Mouse (Mus musculus): ENCODE data around the gene Galr3. TPM values are rescaled to one million over a fixed set of nuclear protein-coding genes. Genes with fewer than 3 reads are reported as not detected.

The Galr3 gene
- total RNA-seq, 2 experiments from 2014 or later: not detected

GRCm38 (mm10) chr15:79051461-79052360 lies 10.0 kb downstream of the Galr3 start:
- no peak for ATAC-seq (ENCODE audit: poor library complexity, severe bottlenecking)

- no peak for ATAC-seq (ENCODE audit: poor library complexity, severe bottlenecking)
These were observed 10.7 kb downstream of the Galr3 start for GRCm38 (mm10) chr15:79052366-79052765.

GRCm38 (mm10) chr15:79056601-79057000 lies 14.9 kb downstream of the Galr3 start:
- no peak for ATAC-seq (ENCODE audit: poor library complexity, severe bottlenecking)

- no peak for ATAC-seq (ENCODE audit: poor library complexity, severe bottlenecking)
These were observed 16.2 kb downstream of the Galr3 start for GRCm38 (mm10) chr15:79057850-79058249.

GRCm38 (mm10) chr15:79060887-79061565 lies 19.3 kb downstream of the Galr3 start:
- no peak for ATAC-seq (ENCODE audit: poor library complexity, severe bottlenecking)

- ATAC-seq (ENCODE audit: poor library complexity, severe bottlenecking): peak; percentile 99
These were observed 20.9 kb downstream of the Galr3 start, which contains the start of gene Ankrd54 for GRCm38 (mm10) chr15:79062376-79063159. Ankrd54 (minus strand) TSS chr15:79062893.

- ATAC-seq (ENCODE audit: poor library complexity, severe bottlenecking): no peak
These were observed 21.6 kb downstream of the Galr3 start for GRCm38 (mm10) chr15:79063160-79063740.

GRCm38 (mm10) chr15:79065086-79065770 lies 23.5 kb downstream of the Galr3 start:
- no peak for ATAC-seq (ENCODE audit: poor library complexity, severe bottlenecking)

GRCm38 (mm10) chr15:79066276-79066675 lies 24.6 kb downstream of the Galr3 start:
- no peak for ATAC-seq (ENCODE audit: poor library complexity, severe bottlenecking)

- no peak for ATAC-seq (ENCODE audit: poor library complexity, severe bottlenecking)
These were observed 25.9 kb downstream of the Galr3 start for GRCm38 (mm10) chr15:79067631-79068030.

GRCm38 (mm10) chr15:79068416-79068815 lies 26.7 kb downstream of the Galr3 start:
- ATAC-seq (ENCODE audit: poor library complexity, severe bottlenecking): no peak

- ATAC-seq (ENCODE audit: poor library complexity, severe bottlenecking): no peak
These were observed 29.7 kb downstream of the Galr3 start for GRCm38 (mm10) chr15:79071117-79072039.

GRCm38 (mm10) chr15:79073752-79074151 lies 32.1 kb downstream of the Galr3 start:
- ATAC-seq (ENCODE audit: poor library complexity, severe bottlenecking): no peak

GRCm38 (mm10) chr15:79074446-79074845 lies 32.8 kb downstream of the Galr3 start:
- ATAC-seq (ENCODE audit: poor library complexity, severe bottlenecking): no peak

GRCm38 (mm10) chr15:79074913-79075532 lies 33.3 kb downstream of the Galr3 start, which contains the start of gene Eif3l:
Eif3l (plus strand) TSS chr15:79075179.
- ATAC-seq (ENCODE audit: poor library complexity, severe bottlenecking): peak; percentile 98

GRCm38 (mm10) chr15:79075658-79076365 lies 34.1 kb downstream of the Galr3 start:
- ATAC-seq (ENCODE audit: poor library complexity, severe bottlenecking): no peak

- ATAC-seq (ENCODE audit: poor library complexity, severe bottlenecking): no peak
These were observed 37.9 kb downstream of the Galr3 start for GRCm38 (mm10) chr15:79079567-79079966.

- no peak for ATAC-seq (ENCODE audit: poor library complexity, severe bottlenecking)
These were observed 50.6 kb downstream of the Galr3 start for GRCm38 (mm10) chr15:79092284-79092683.

Data from megakaryocyte, adult 5-6 weeks (primary cell).